Mouse (Mus musculus) mammary gland, adult 2 months (tissue): ENCODE data around the gene Magee2. TPM values are rescaled to one million over a fixed set of nuclear protein-coding genes. Genes with fewer than 3 reads are reported as not detected.

ENCODE experiments used
- polyA plus RNA-seq: library from polyadenylated mRNA; depleted of rRNA; stranded (reverse); fragments of >200 nt; gene quantifications from 2 replicates; pipeline ENCODE4 v1.2.3, GENCODE M21; 2012; ENCODE audit warnings: low replicate concordance; rRNA removed

Gene Magee2
- 0.14 and 0.16 TPM in 2 replicates for polyA plus RNA-seq

DNA sequence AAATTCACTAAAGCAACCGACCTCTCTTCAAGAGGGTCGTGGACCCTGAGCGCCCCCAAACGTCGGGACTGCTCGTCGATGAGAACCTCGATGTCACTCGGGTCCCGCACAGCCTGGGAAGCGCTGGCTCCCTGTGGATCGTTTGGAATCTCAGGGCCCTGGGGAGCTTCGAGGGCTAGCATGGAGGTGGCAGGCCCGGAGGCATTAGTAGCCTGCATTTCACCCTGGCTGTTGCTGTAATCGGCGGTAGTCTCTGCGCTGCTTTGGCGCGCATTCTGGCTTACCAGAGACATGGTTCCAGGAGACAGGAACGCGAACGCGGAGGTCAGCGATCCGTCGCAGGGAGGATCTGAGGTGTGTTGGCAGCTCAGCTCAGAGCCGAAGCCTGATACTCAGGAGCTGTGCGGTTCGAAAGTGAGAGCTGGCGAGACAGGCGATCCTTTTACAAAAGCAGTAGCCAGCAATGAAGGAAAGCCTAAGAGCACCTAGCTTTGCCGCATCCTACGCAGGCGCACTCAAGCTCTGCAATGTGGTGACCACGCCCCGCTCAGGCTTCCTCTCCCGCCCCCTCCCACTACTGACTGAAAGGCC, at the start of gene Magee2:
Gene Magee2 (minus strand): TSS at position 517 of the 591 bp plus-strand sequence.

Other genes starting within 250 kb of the Magee2 start
- gene Zdhhc15, start 186.2 kb downstream of the Magee2 start, polyA plus RNA-seq, result 0.79 and 1.3 TPM in 2 replicates
- 4.7 and 6.1 TPM in 2 replicates for gene Pbdc1, start 222.5 kb upstream of the Magee2 start, polyA plus RNA-seq